In the genomic region with DNA sequence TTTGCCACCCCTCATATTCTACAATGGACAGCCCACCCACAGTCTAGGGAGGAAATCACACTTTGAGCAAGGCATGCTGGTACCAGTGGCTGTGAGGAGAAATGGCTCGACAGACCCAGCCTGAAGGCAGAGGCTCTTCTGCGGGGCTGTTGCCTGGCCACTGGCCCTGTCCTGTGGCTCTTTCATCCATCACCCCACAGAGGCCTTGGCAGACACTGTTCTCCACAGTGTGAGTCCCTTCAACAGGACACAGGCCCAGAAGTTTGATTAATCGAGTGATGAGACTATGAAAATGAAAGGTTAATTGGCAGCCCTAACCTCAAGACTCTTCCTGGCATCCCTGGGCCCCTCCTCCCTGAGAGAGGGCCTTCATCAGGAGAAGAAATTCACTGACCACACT, we compare ENCODE assay signal across 22 mouse cellular contexts.
DNase-seq lines count a peak whose midpoint lies in the region; ATAC-seq lines count a peak whose summit lies in the region.
"Had no signal": no experiment of that assay in that cellular context is flagged by ENCODE, and none has a peak within 500 bp of the region (broad histone marks: within the 10 kb centered on the region; RNA-seq: fewer than 3 reads in every experiment).

No protein-coding gene starts in this region.

- H3K27me3 ChIP-seq in hindbrain, embryonic 16.5 days (replicated peaks; ENCODE audit: control insufficient read depth, insufficient read depth, low read length) = no peaks in the 10 kb centered on the region
- 0 out of 2 replicates have a peak, but pooled peaks cover 5% of the 10 kb centered on the region for H3K27me3 ChIP-seq in hindbrain, embryonic 13.5 days
- H3K27me3 ChIP-seq in lung, embryonic 16.5 days (ENCODE audit: control insufficient read depth, insufficient read depth, low read depth, low read length) = no peaks in the 10 kb centered on the region
- no peaks in the 10 kb centered on the region for H3K27me3 ChIP-seq in embryonic facial prominence, embryonic 10.5 days (replicated peaks; ENCODE audit: low read depth, poor library complexity, severe bottlenecking)
- H3K27me3 ChIP-seq in limb, embryonic 12.5 days = no peaks in the 10 kb centered on the region
- H3K27me3 ChIP-seq: CH12.LX; liver, embryonic 12.5 days; midbrain, embryonic 15.5 days; Patski; stomach, embryonic 15.5 days had no signal

- no peak overlapping the region for H3K27ac ChIP-seq in hindbrain, embryonic 16.5 days (ENCODE audit: low read depth, low read length)
- no peak overlapping the region for H3K27ac ChIP-seq in hindbrain, embryonic 13.5 days
- no peak overlapping the region for H3K27ac ChIP-seq in lung, embryonic 16.5 days (ENCODE audit: low read length)
- H3K27ac ChIP-seq in embryonic facial prominence, embryonic 10.5 days (replicated peaks) = 0 out of 2 replicates have a peak overlapping the region, but pooled peaks have one; percentile 27
- 0 out of 2 replicates have a peak overlapping the region, but pooled peaks have one; percentile 2 for H3K27ac ChIP-seq in limb, embryonic 12.5 days
- H3K27ac ChIP-seq: liver, embryonic 12.5 days; midbrain, embryonic 15.5 days; stomach, embryonic 15.5 days had no signal

- no peaks in the 10 kb centered on the region for H3K9me3 ChIP-seq in hindbrain, embryonic 16.5 days (ENCODE audit: control insufficient read depth, low read length)
- no peaks in the 10 kb centered on the region for H3K9me3 ChIP-seq in hindbrain, embryonic 13.5 days
- H3K9me3 ChIP-seq in lung, embryonic 16.5 days (ENCODE audit: control insufficient read depth, low read length) = no peaks in the 10 kb centered on the region
- H3K9me3 ChIP-seq in embryonic facial prominence, embryonic 10.5 days = no peaks in the 10 kb centered on the region
- no peaks in the 10 kb centered on the region for H3K9me3 ChIP-seq in limb, embryonic 12.5 days
- H3K9me3 ChIP-seq: forebrain, embryonic 10.5 days; G1E; liver, embryonic 12.5 days; midbrain, embryonic 15.5 days; stomach, embryonic 15.5 days had no signal

- H3K4me3 ChIP-seq in hindbrain, embryonic 16.5 days (ENCODE audit: low read length) = no peak overlapping the region
- H3K4me3 ChIP-seq in hindbrain, embryonic 13.5 days = no peak overlapping the region
- no peak overlapping the region for H3K4me3 ChIP-seq in lung, embryonic 16.5 days (ENCODE audit: low read length)
- H3K4me3 ChIP-seq in embryonic facial prominence, embryonic 10.5 days = no peak overlapping the region
- H3K4me3 ChIP-seq in limb, embryonic 12.5 days (replicated peaks) = no peak overlapping the region
- H3K4me3 ChIP-seq: forebrain, embryonic 10.5 days; liver, embryonic 12.5 days; midbrain, embryonic 15.5 days; myocyte; stomach, embryonic 15.5 days had no signal

- no peak overlapping the region for H3K9ac ChIP-seq in hindbrain, embryonic 16.5 days (ENCODE audit: low read depth, low read length)
- H3K9ac ChIP-seq in hindbrain, embryonic 13.5 days = no peak overlapping the region; the same call in 1 of the 2 replicates
- H3K9ac ChIP-seq in lung, embryonic 16.5 days (ENCODE audit: low read length) = no peak overlapping the region
- H3K9ac ChIP-seq in limb, embryonic 12.5 days (replicated peaks) = no peak overlapping the region
- H3K9ac ChIP-seq: liver, embryonic 12.5 days; midbrain, embryonic 15.5 days; stomach, embryonic 15.5 days had no signal

- peak; percentile 78 for ATAC-seq in hindbrain, embryonic 16.5 days
- no peak for ATAC-seq in hindbrain, embryonic 13.5 days (ENCODE audit: low FRiP score)
- peak; percentile 28; the same call in 1 of the 2 replicates for ATAC-seq in lung, embryonic 16.5 days (ENCODE audit: low read depth)
- no peak for ATAC-seq in limb, embryonic 12.5 days (ENCODE audit: insufficient number of reproducible peaks, insufficient read depth, low FRiP score, low TSS enrichment, low read depth)
- ATAC-seq: activated CD4-positive, CD25-positive, alpha-beta regulatory T cell, adult 4 months; liver, embryonic 12.5 days; midbrain, embryonic 15.5 days; Patski had no signal

- H3K36me3 ChIP-seq in hindbrain, embryonic 16.5 days (ENCODE audit: control insufficient read depth, insufficient read depth, low read length) = no peaks in the 10 kb centered on the region
- H3K36me3 ChIP-seq in hindbrain, embryonic 13.5 days = peaks cover 8% of the 10 kb centered on the region
- peaks cover 5% of the 10 kb centered on the region; the same call in 1 of the 2 replicates for H3K36me3 ChIP-seq in lung, embryonic 16.5 days (ENCODE audit: control insufficient read depth, insufficient read depth, low read length)
- peaks cover 38% of the 10 kb centered on the region for H3K36me3 ChIP-seq in embryonic facial prominence, embryonic 10.5 days (replicated peaks)
- peaks cover 32% of the 10 kb centered on the region for H3K36me3 ChIP-seq in limb, embryonic 12.5 days
- H3K36me3 ChIP-seq: midbrain, embryonic 15.5 days had no signal

- WGBS in hindbrain, embryonic 16.5 days = 43% methylated on average over 3 of the region's 3 CpGs
- WGBS in hindbrain, embryonic 13.5 days = 40% methylated on average over 3 of the region's 3 CpGs
- WGBS in lung, embryonic 16.5 days = 50% methylated on average over 3 of the region's 3 CpGs
- WGBS in embryonic facial prominence, embryonic 10.5 days = 68% methylated on average over 3 of the region's 3 CpGs
- 39% methylated on average over 3 of the region's 3 CpGs for WGBS in limb, embryonic 12.5 days

- no peak for DNase-seq in lung, postnatal 25 days (ENCODE audit: low spot score)
- DNase-seq in embryonic facial prominence, embryonic 10.5 days (ENCODE audit: low spot score) = no peak
- no peak for DNase-seq in heart, adult 18-20 months
- DNase-seq: B cell, adult 2 months; gastrocnemius, postnatal 36 days; kidney, adult 18-20 months; lung, adult 2 months; thymus, adult 18-20 months; thymus, postnatal 36 days had no signal

- H3K4me1 ChIP-seq in hindbrain, embryonic 16.5 days (ENCODE audit: control insufficient read depth, insufficient read depth, low read depth, low read length) = peaks cover 4% of the 10 kb centered on the region
- H3K4me1 ChIP-seq in hindbrain, embryonic 13.5 days (replicated peaks) = peaks cover 34% of the 10 kb centered on the region
- peaks cover 7% of the 10 kb centered on the region; the same call in 1 of the 2 replicates for H3K4me1 ChIP-seq in lung, embryonic 16.5 days (replicated peaks; ENCODE audit: control insufficient read depth, insufficient read depth, low read length)
- peaks cover 15% of the 10 kb centered on the region for H3K4me1 ChIP-seq in embryonic facial prominence, embryonic 10.5 days
- H3K4me1 ChIP-seq in limb, embryonic 12.5 days (replicated peaks) = peaks cover 28% of the 10 kb centered on the region
- H3K4me1 ChIP-seq: liver, embryonic 12.5 days; stomach, embryonic 15.5 days had no signal

- no peak overlapping the region for H3K4me2 ChIP-seq in hindbrain, embryonic 16.5 days (ENCODE audit: low read length)
- no peak overlapping the region for H3K4me2 ChIP-seq in hindbrain, embryonic 13.5 days
- no peak overlapping the region for H3K4me2 ChIP-seq in lung, embryonic 16.5 days (ENCODE audit: low read depth, low read length)
- H3K4me2 ChIP-seq in limb, embryonic 12.5 days = no peak overlapping the region
- H3K4me2 ChIP-seq: liver, embryonic 12.5 days; midbrain, embryonic 15.5 days; stomach, embryonic 15.5 days had no signal

Comparison
In these comparisons a context has a peak if more than half of its experiments do, and no peak if none do; other contexts are left out.
1. ATAC-seq: peak in hindbrain, embryonic 16.5 days (single experiment) and lung, embryonic 16.5 days (single experiment); none in hindbrain, embryonic 13.5 days (single experiment) and limb, embryonic 12.5 days (single experiment).
2. H3K27ac ChIP-seq: peak in embryonic facial prominence, embryonic 10.5 days (single experiment) and limb, embryonic 12.5 days (single experiment); none in hindbrain, embryonic 16.5 days (single experiment), hindbrain, embryonic 13.5 days (single experiment) and lung, embryonic 16.5 days (single experiment).